Mouse (Mus musculus) MEL (cell line): ENCODE measurements at regions not wholly inside any gene's neighbourhood (a gene's known extent, or its start where the extent isn't known, plus 50 kb on each side); places are given as distances from the start of the nearest gene placed in this dataset.

ENCODE experiments used
- CHD2 ChIP-seq: IDR thresholded peaks from 2 replicates; pipeline ENCODE4 v1.6.1; 2011; ENCODE audit warnings: low read length, improper control_type of control experiment
- EP300 ChIP-seq, 2 experiments: IDR thresholded peaks; 2 replicates each; pipeline ENCODE4 v1.6.1; 2011; ENCODE audit warnings: improper control_type of control experiment in 2 of 2, low read length in 2 of 2, low read depth in 1 of 2, mild to moderate bottlenecking in 1 of 2
- GATA1 ChIP-seq: IDR thresholded peaks from 2 replicates; pipeline ENCODE4 v1.6.1; 2011; ENCODE audit warnings: low read depth, low read length, improper control_type of control experiment
- NRF1 ChIP-seq: IDR thresholded peaks from 2 replicates; pipeline ENCODE4 v1.6.1; 2014; ENCODE audit warnings: low read depth, mild to moderate bottlenecking, inconsistent platforms, low read length, improper control_type of control experiment, moderate library complexity; ENCODE audit not compliant: poor library complexity, insufficient read depth, severe bottlenecking
- POLR2A ChIP-seq, 2 experiments: IDR thresholded peaks; 2 replicates each; pipeline ENCODE4 v1.6.1; 2011 to 2012; ENCODE audit warnings: low read length in 2 of 2, mild to moderate bottlenecking in 2 of 2, control low read depth in 1 of 2, improper control_type of control experiment in 1 of 2, low read depth in 1 of 2, moderate library complexity in 1 of 2; ENCODE audit not compliant: control insufficient read depth in 1 of 2, insufficient read depth in 1 of 2, poor library complexity in 1 of 2
- POLR2AphosphoS2 ChIP-seq: IDR thresholded peaks from 2 replicates; pipeline ENCODE4 v1.6.1; 2011; ENCODE audit warnings: low read length, improper control_type of control experiment
- SIN3A ChIP-seq: IDR thresholded peaks from 2 replicates; pipeline ENCODE4 v1.6.1; 2012; ENCODE audit warnings: low read length, improper control_type of control experiment, inconsistent platforms
- USF1 ChIP-seq: IDR thresholded peaks from 2 replicates; pipeline ENCODE4 v1.6.1; 2014; ENCODE audit warnings: low read depth, mild to moderate bottlenecking, inconsistent platforms, low read length, improper control_type of control experiment, moderate library complexity

DNA sequence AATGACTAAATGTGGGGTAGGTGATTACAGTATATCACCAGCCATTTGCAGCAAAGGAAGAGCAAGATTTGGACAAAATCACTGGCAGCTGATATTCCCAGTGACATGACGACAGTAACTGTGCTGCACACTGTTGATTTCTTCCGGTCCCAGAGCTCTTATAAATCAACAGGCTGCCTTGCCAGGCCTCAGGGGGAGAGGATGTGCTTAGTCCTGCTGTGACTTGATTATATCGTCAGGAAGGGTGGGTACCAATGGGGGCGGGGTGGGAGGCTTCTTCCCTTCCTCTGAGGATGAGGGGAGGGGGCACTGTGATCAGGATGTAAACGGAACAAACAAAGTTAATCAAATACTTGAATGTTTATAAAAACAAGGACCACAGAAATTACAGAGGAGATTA is 110.9 kb upstream of the Kctd3 start:
- no peak for TF ChIP-seq EP300 (IDR thresholded peaks at IDR 0.05; ENCODE audit: low read depth in 1 of 2, low read length in 2 of 2)
- TF ChIP-seq POLR2AphosphoS2 = no peak
- no peak for TF ChIP-seq NRF1
- no peak for TF ChIP-seq POLR2A (IDR thresholded peaks at IDR 0.05; ENCODE audit: control insufficient read depth in 1 of 2, insufficient read depth in 1 of 2, low read depth in 1 of 2, low read length in 2 of 2, poor library complexity in 1 of 2)
- no peak for TF ChIP-seq USF1
- no peak for TF ChIP-seq CHD2
- no peak for TF ChIP-seq GATA1
- TF ChIP-seq SIN3A = no peak
